ENCODE assay signal across 16 mouse cellular contexts in genomic region chr8:121762999-121763699, GRCm38 (mm10). TPM values are rescaled to one million over a fixed set of nuclear protein-coding genes. Genes with fewer than 3 reads are reported as not detected.
DNase-seq lines count a peak whose midpoint lies in the region; ATAC-seq and TF ChIP-seq lines count a peak whose summit lies in the region.
"Had no signal": no experiment of that assay in that cellular context is flagged by ENCODE, and none has a peak within 500 bp of the region (broad histone marks: within the 10 kb centered on the region; RNA-seq: fewer than 3 reads in every experiment).

No protein-coding gene starts in this region.

- no peak for TF ChIP-seq CTCF in layer of hippocampus, adult 2 months (conservative IDR thresholded peaks at IDR 0.05)
- TF ChIP-seq CTCF in E14TG2a.4 (conservative IDR thresholded peaks at IDR 0.05; ENCODE audit: low read length): no peak
- TF ChIP-seq CTCF in hindbrain, postnatal 0 days (IDR thresholded peaks at IDR 0.05; ENCODE audit: low read depth): no peak

- 41% methylated on average over 7 of the region's 7 CpGs for WGBS in embryonic facial prominence, embryonic 15.5 days
- WGBS in hindbrain, postnatal 0 days: 36% methylated on average over 7 of the region's 7 CpGs

- H3K4me2 ChIP-seq in embryonic facial prominence, embryonic 15.5 days (replicated peaks): no peak overlapping the region
- H3K4me2 ChIP-seq in hindbrain, postnatal 0 days (ENCODE audit: low read depth, low read length): no peak overlapping the region

- H3K9ac ChIP-seq in embryonic facial prominence, embryonic 15.5 days: no peak overlapping the region
- no peak overlapping the region for H3K9ac ChIP-seq in hindbrain, postnatal 0 days (replicated peaks; ENCODE audit: low read length)

- no peaks in the 10 kb centered on the region for H3K9me3 ChIP-seq in E14TG2a.4 (ENCODE audit: low read length)
- no peaks in the 10 kb centered on the region for H3K9me3 ChIP-seq in embryonic facial prominence, embryonic 15.5 days (replicated peaks)
- no peaks in the 10 kb centered on the region for H3K9me3 ChIP-seq in hindbrain, postnatal 0 days (ENCODE audit: low read length)
- H3K9me3 ChIP-seq: G1E had no signal

- no peaks in the 10 kb centered on the region for H3K27me3 ChIP-seq in E14TG2a.4 (ENCODE audit: insufficient read depth, low read length)
- no peaks in the 10 kb centered on the region for H3K27me3 ChIP-seq in embryonic facial prominence, embryonic 15.5 days
- no peaks in the 10 kb centered on the region for H3K27me3 ChIP-seq in hindbrain, postnatal 0 days (ENCODE audit: insufficient read depth, low read length)

- H3K27ac ChIP-seq in layer of hippocampus, adult 2 months: peak overlapping the region; percentile 51
- no peak overlapping the region for H3K27ac ChIP-seq in embryonic facial prominence, embryonic 15.5 days (replicated peaks)
- H3K27ac ChIP-seq in hindbrain, postnatal 0 days: no peak overlapping the region

- DNase-seq in layer of hippocampus, adult 2 months (ENCODE audit: low spot score in 2 of 2): no peak
- no peak for DNase-seq in layer of hippocampus, postnatal 36 days
- peak; percentile 42 for DNase-seq in hindbrain, postnatal 0 days (ENCODE audit: low spot score)
- no peak for DNase-seq in gastrocnemius, postnatal 10 days
- DNase-seq in heart, postnatal 36 days: no peak
- DNase-seq: adrenal gland, postnatal 25 days; cerebellum, postnatal 36 days; heart, adult 18-20 months; kidney, postnatal 10 days; layer of hippocampus, adult 9-11 months; lung, adult 18-20 months; right cerebral cortex, adult 18-20 months had no signal

- peak; percentile 49; the same call in 1 of the 2 replicates for ATAC-seq in embryonic facial prominence, embryonic 15.5 days (ENCODE audit: insufficient number of reproducible peaks, low FRiP score, low TSS enrichment, low read depth)
- ATAC-seq in hindbrain, postnatal 0 days: no peak
- ATAC-seq: intestine, embryonic 16.5 days had no signal

- peaks cover 15% of the 10 kb centered on the region for H3K4me1 ChIP-seq in E14TG2a.4 (replicated peaks; ENCODE audit: low read depth, low read length)
- no peaks in the 10 kb centered on the region for H3K4me1 ChIP-seq in embryonic facial prominence, embryonic 15.5 days
- H3K4me1 ChIP-seq in hindbrain, postnatal 0 days (ENCODE audit: insufficient read depth, low read length): 0 out of 2 replicates have a peak, but pooled peaks cover 3% of the 10 kb centered on the region

- H3K4me3 ChIP-seq in layer of hippocampus, adult 2 months: no peak overlapping the region
- H3K4me3 ChIP-seq in E14TG2a.4 (replicated peaks; ENCODE audit: low read length): 0 out of 2 replicates have a peak overlapping the region, but pooled peaks have one; percentile 10
- H3K4me3 ChIP-seq in embryonic facial prominence, embryonic 15.5 days (replicated peaks): no peak overlapping the region
- no peak overlapping the region for H3K4me3 ChIP-seq in hindbrain, postnatal 0 days (ENCODE audit: low read length)

- no peaks in the 10 kb centered on the region for H3K36me3 ChIP-seq in E14TG2a.4 (ENCODE audit: insufficient read depth, low read length)
- no peaks in the 10 kb centered on the region for H3K36me3 ChIP-seq in embryonic facial prominence, embryonic 15.5 days
- H3K36me3 ChIP-seq in hindbrain, postnatal 0 days (ENCODE audit: insufficient read depth, low read length): no peaks in the 10 kb centered on the region
- H3K36me3 ChIP-seq: G1E had no signal

- intact Hi-C loops in heart, postnatal 36 days (cut with DNase I): no loop called here

RNA-seq across cellular contexts. Expression of gene Jph3, which starts 33.7 kb away (rescaled TPM):
- 100 to 1,000 TPM; 318 to 346 TPM for total RNA-seq in layer of hippocampus, adult 2 months (2021)
- 100 to 1,000 TPM; 310 to 313 TPM for total RNA-seq in layer of hippocampus, postnatal 36 days (2021)
- 1.8 and 2.6 TPM in 2 replicates for polyA plus RNA-seq in embryonic facial prominence, embryonic 15.5 days (2015; fragmentation: Nextera tagmentation; extraction: Ambion mirVana)
- total RNA-seq in hindbrain, postnatal 0 days (2014; rRNA removed): 66.0 and 75.2 TPM in 2 replicates
- polyA plus RNA-seq in hindbrain, postnatal 0 days (2015; fragmentation: Nextera tagmentation; extraction: Ambion mirVana): 98.3 and 102 TPM in 2 replicates
- under 1 TPM; 0.14 to 0.16 TPM for total RNA-seq in gastrocnemius, postnatal 10 days (2021)
- total RNA-seq in heart, postnatal 36 days (2021): under 1 TPM in 1 of 2 experiments, not detected in 1; 0.08 TPM
- polyA plus RNA-seq: G1E had no signal

Comparison
In these comparisons a context has a peak if more than half of its experiments do, and no peak if none do; other contexts are left out.
1. RNA of gene Jph3, which starts 33.7 kb away (total RNA-seq): 318 to 346 TPM in layer of hippocampus, adult 2 months, 310 to 313 TPM in layer of hippocampus, postnatal 36 days and 66.0 to 75.2 TPM in hindbrain, postnatal 0 days; 0.14 to 0.16 TPM in gastrocnemius, postnatal 10 days and 0.08 TPM in heart, postnatal 36 days; every median in the first group is over 10 times any median in the second.